ENCODE assay signal across 14 mouse cellular contexts in the genomic region with DNA sequence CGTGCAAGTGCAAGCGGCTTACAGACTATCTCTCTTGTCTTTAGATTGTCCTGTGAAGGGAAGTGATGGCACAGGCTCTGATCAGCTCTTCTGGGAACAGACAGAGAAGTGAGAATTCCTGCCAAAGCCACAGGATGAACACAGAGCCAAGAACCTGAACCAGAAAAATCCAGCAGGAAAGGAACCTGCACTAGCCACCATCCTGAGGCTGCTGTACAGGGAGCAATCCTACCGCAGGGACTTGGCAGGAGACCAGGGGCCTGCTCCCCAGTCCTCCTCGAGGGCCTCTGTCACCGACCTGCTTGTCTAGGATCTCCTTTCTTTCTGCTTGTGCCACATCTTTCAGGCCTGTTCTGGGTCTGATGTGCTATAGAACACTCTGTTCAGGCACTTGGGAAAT.
DNase-seq lines count a peak whose midpoint lies in the region; ATAC-seq and TF ChIP-seq lines count a peak whose summit lies in the region.
"Had no signal": no experiment of that assay in that cellular context is flagged by ENCODE, and none has a peak within 500 bp of the region (broad histone marks: within the 10 kb centered on the region; RNA-seq: fewer than 3 reads in every experiment).

No protein-coding gene starts in this region.

- WGBS in forebrain, embryonic 15.5 days: 10% methylated on average over 5 of the region's 5 CpGs
- WGBS in midbrain, embryonic 12.5 days: 14% methylated on average over 5 of the region's 5 CpGs
- 17% methylated on average over 5 of the region's 5 CpGs for WGBS in liver, postnatal 0 days (ENCODE audit: insufficient replicate concordance)

- no peaks in the 10 kb centered on the region for H3K27me3 ChIP-seq in forebrain, embryonic 15.5 days
- peaks cover 60% of the 10 kb centered on the region for H3K27me3 ChIP-seq in midbrain, embryonic 12.5 days
- H3K27me3 ChIP-seq in liver, postnatal 0 days (ENCODE audit: insufficient read depth, low read length): peaks cover 70% of the 10 kb centered on the region

- no peak overlapping the region for H3K4me3 ChIP-seq in forebrain, embryonic 15.5 days
- H3K4me3 ChIP-seq in midbrain, embryonic 12.5 days: no peak overlapping the region
- no peak overlapping the region for H3K4me3 ChIP-seq in liver, postnatal 0 days (ENCODE audit: low read depth, low read length)
- H3K4me3 ChIP-seq: erythroblast, embryonic 14.5 days; limb, embryonic 10.5 days had no signal

- no peak overlapping the region for H3K4me2 ChIP-seq in forebrain, embryonic 15.5 days (replicated peaks)
- H3K4me2 ChIP-seq in midbrain, embryonic 12.5 days (replicated peaks): no peak overlapping the region
- H3K4me2 ChIP-seq in liver, postnatal 0 days (ENCODE audit: low read depth, low read length): no peak overlapping the region

- ATAC-seq in forebrain, embryonic 15.5 days (replicated peaks): no peak
- no peak for ATAC-seq in midbrain, embryonic 12.5 days (ENCODE audit: low FRiP score, low read depth)
- ATAC-seq in liver, postnatal 0 days: no peak

- H3K9me3 ChIP-seq in forebrain, embryonic 15.5 days: no peaks in the 10 kb centered on the region
- no peaks in the 10 kb centered on the region for H3K9me3 ChIP-seq in midbrain, embryonic 12.5 days
- no peaks in the 10 kb centered on the region for H3K9me3 ChIP-seq in liver, postnatal 0 days (ENCODE audit: low read length)
- H3K9me3 ChIP-seq: limb, embryonic 10.5 days had no signal

- no peak for TF ChIP-seq EP300 in liver, postnatal 0 days (IDR thresholded peaks at IDR 0.05; ENCODE audit: low read depth)

- peak overlapping the region; percentile 100 for H3K27ac ChIP-seq in forebrain, embryonic 15.5 days (replicated peaks)
- peak overlapping the region; percentile 99 for H3K27ac ChIP-seq in midbrain, embryonic 12.5 days (replicated peaks)
- no peak overlapping the region for H3K27ac ChIP-seq in liver, postnatal 0 days (ENCODE audit: low read depth)
- H3K27ac ChIP-seq: limb, embryonic 10.5 days had no signal

- H3K4me1 ChIP-seq in forebrain, embryonic 15.5 days: peaks cover 88% of the 10 kb centered on the region
- peaks cover 89% of the 10 kb centered on the region for H3K4me1 ChIP-seq in midbrain, embryonic 12.5 days
- peaks cover 2% of the 10 kb centered on the region; the same call in 1 of the 2 replicates for H3K4me1 ChIP-seq in liver, postnatal 0 days (ENCODE audit: insufficient read depth)

- peaks cover 51% of the 10 kb centered on the region for H3K36me3 ChIP-seq in forebrain, embryonic 15.5 days
- H3K36me3 ChIP-seq in midbrain, embryonic 12.5 days: peaks cover 34% of the 10 kb centered on the region
- no peaks in the 10 kb centered on the region for H3K36me3 ChIP-seq in liver, postnatal 0 days (replicated peaks; ENCODE audit: insufficient read depth, low read length)
- H3K36me3 ChIP-seq: limb, embryonic 10.5 days had no signal

- DNase-seq in brain, adult 2 months (ENCODE audit: low read depth, low spot score): peak; percentile 82
- peak; percentile 58 for DNase-seq in cerebellum, adult 8-10 months
- DNase-seq in liver, postnatal 0 days: no peak
- no peak for DNase-seq in spleen, postnatal 10 days (ENCODE audit: low spot score in 2 of 2)
- DNase-seq in gastrocnemius, postnatal 25 days: no peak
- DNase-seq in left cerebral cortex, adult 18-20 months (ENCODE audit: low spot score in 2 of 2): no peak
- DNase-seq: adrenal gland, postnatal 25 days; heart, postnatal 36 days; kidney, postnatal 14 days; lung, adult 18-20 months had no signal

- TF ChIP-seq CTCF in liver, postnatal 0 days (IDR thresholded peaks at IDR 0.05; ENCODE audit: low read depth): no peak

- H3K9ac ChIP-seq in forebrain, embryonic 15.5 days (replicated peaks): peak overlapping the region; percentile 37
- peak overlapping the region; percentile 11; the same call in 1 of the 2 replicates for H3K9ac ChIP-seq in midbrain, embryonic 12.5 days (replicated peaks)
- no peak overlapping the region for H3K9ac ChIP-seq in liver, postnatal 0 days (replicated peaks)

Comparison
In these comparisons a context has a peak if more than half of its experiments do, and no peak if none do; other contexts are left out.
1. DNase-seq: peak in brain, adult 2 months (single experiment) and cerebellum, adult 8-10 months (single experiment); none in liver, postnatal 0 days (single experiment), spleen, postnatal 10 days (0 of 2), gastrocnemius, postnatal 25 days (single experiment) and left cerebral cortex, adult 18-20 months (0 of 2).